In genomic region chr4:138578406-138578805, GRCm38 (mm10) we compare ENCODE assay signal across 31 mouse cellular contexts. TPM values are rescaled to one million over a fixed set of nuclear protein-coding genes. Genes with fewer than 3 reads are reported as not detected.
DNase-seq lines count a peak whose midpoint lies in the region; ATAC-seq and TF ChIP-seq lines count a peak whose summit lies in the region.
"Had no signal": no experiment of that assay in that cellular context is flagged by ENCODE, and none has a peak within 500 bp of the region (broad histone marks: within the 10 kb centered on the region; RNA-seq: fewer than 3 reads in every experiment).

No protein-coding gene starts in this region.

- no peak overlapping the region for H3K4me2 ChIP-seq in midbrain, embryonic 13.5 days (replicated peaks)
- H3K4me2 ChIP-seq: embryonic facial prominence, embryonic 13.5 days; forebrain, embryonic 12.5 days; forebrain, embryonic 15.5 days; heart, embryonic 12.5 days; heart, embryonic 15.5 days; hindbrain, embryonic 13.5 days; intestine, embryonic 15.5 days had no signal

- 0 out of 2 replicates have a peak overlapping the region, but pooled peaks have one; percentile 30 for H3K27ac ChIP-seq in limb, embryonic 10.5 days
- no peak overlapping the region for H3K27ac ChIP-seq in midbrain, embryonic 13.5 days
- H3K27ac ChIP-seq: embryonic facial prominence, embryonic 10.5 days; embryonic facial prominence, embryonic 13.5 days; forebrain, embryonic 12.5 days; forebrain, embryonic 15.5 days; heart, embryonic 15.5 days; hindbrain, embryonic 10.5 days; hindbrain, embryonic 13.5 days; intestine, embryonic 15.5 days had no signal

- TF ChIP-seq POLR2A in lung, adult 2 months (IDR thresholded peaks at IDR 0.05; ENCODE audit: borderline replicate concordance, extremely low read depth, low read depth, low read length) = no peak

- H3K4me3 ChIP-seq in lung, adult 2 months (replicated peaks; ENCODE audit: extremely low read depth, low read depth, low read length) = no peak overlapping the region
- H3K4me3 ChIP-seq in limb, embryonic 10.5 days = no peak overlapping the region
- H3K4me3 ChIP-seq in midbrain, embryonic 13.5 days (replicated peaks) = no peak overlapping the region
- H3K4me3 ChIP-seq: embryonic facial prominence, embryonic 10.5 days; embryonic facial prominence, embryonic 13.5 days; erythroblast, embryonic 14.5 days; forebrain, embryonic 12.5 days; forebrain, embryonic 15.5 days; heart, embryonic 12.5 days; heart, embryonic 15.5 days; hindbrain, embryonic 10.5 days; hindbrain, embryonic 13.5 days; intestine, embryonic 15.5 days had no signal

- H3K36me3 ChIP-seq in limb, embryonic 10.5 days = no peaks in the 10 kb centered on the region
- no peaks in the 10 kb centered on the region for H3K36me3 ChIP-seq in midbrain, embryonic 13.5 days
- H3K36me3 ChIP-seq: embryonic facial prominence, embryonic 10.5 days; embryonic facial prominence, embryonic 13.5 days; forebrain, embryonic 12.5 days; forebrain, embryonic 15.5 days; G1E; heart, embryonic 12.5 days; heart, embryonic 15.5 days; hindbrain, embryonic 10.5 days; hindbrain, embryonic 13.5 days; intestine, embryonic 15.5 days had no signal

- 56% methylated on average over 19 of the region's 19 CpGs for WGBS in lung, adult 2 months
- WGBS in limb, embryonic 10.5 days = 77% methylated on average over 19 of the region's 19 CpGs
- WGBS in midbrain, embryonic 13.5 days = 83% methylated on average over 19 of the region's 19 CpGs

- no peaks in the 10 kb centered on the region for H3K4me1 ChIP-seq in lung, adult 2 months (ENCODE audit: control insufficient read depth, insufficient read depth, low read length)
- H3K4me1 ChIP-seq in limb, embryonic 10.5 days = peaks cover 27% of the 10 kb centered on the region
- peaks cover 7% of the 10 kb centered on the region for H3K4me1 ChIP-seq in midbrain, embryonic 13.5 days (replicated peaks)
- H3K4me1 ChIP-seq: embryonic facial prominence, embryonic 13.5 days; intestine, embryonic 15.5 days had no signal

- H3K9ac ChIP-seq in midbrain, embryonic 13.5 days (replicated peaks) = no peak overlapping the region
- H3K9ac ChIP-seq: embryonic facial prominence, embryonic 13.5 days; forebrain, embryonic 12.5 days; forebrain, embryonic 15.5 days; heart, embryonic 12.5 days; heart, embryonic 15.5 days; hindbrain, embryonic 13.5 days; intestine, embryonic 15.5 days had no signal

- no peaks in the 10 kb centered on the region for H3K9me3 ChIP-seq in limb, embryonic 10.5 days (replicated peaks)
- H3K9me3 ChIP-seq in midbrain, embryonic 13.5 days = no peaks in the 10 kb centered on the region
- H3K9me3 ChIP-seq: embryonic facial prominence, embryonic 10.5 days; embryonic facial prominence, embryonic 13.5 days; forebrain, embryonic 12.5 days; forebrain, embryonic 15.5 days; heart, embryonic 12.5 days; heart, embryonic 15.5 days; hindbrain, embryonic 10.5 days; hindbrain, embryonic 13.5 days; intestine, embryonic 15.5 days had no signal

- 0 out of 2 replicates have a peak, but pooled peaks cover 7% of the 10 kb centered on the region for H3K27me3 ChIP-seq in limb, embryonic 10.5 days (ENCODE audit: low read depth, poor library complexity, severe bottlenecking)
- H3K27me3 ChIP-seq in midbrain, embryonic 13.5 days = no peaks in the 10 kb centered on the region
- H3K27me3 ChIP-seq: forebrain, embryonic 15.5 days; hindbrain, embryonic 13.5 days; intestine, embryonic 15.5 days; Patski had no signal

- no peak for TF ChIP-seq CTCF in lung, adult 2 months (IDR thresholded peaks at IDR 0.05; ENCODE audit: insufficient read depth, low read length)

- peak; percentile 6 for DNase-seq in lung, postnatal 36 days
- DNase-seq in lung, adult 2 months = no peak
- peak; percentile 83 for DNase-seq in R1 (ENCODE audit: low read depth, low spot score)
- no peak for DNase-seq in limb, embryonic 10.5 days (ENCODE audit: low spot score)
- DNase-seq in kidney, postnatal 14 days = no peak
- DNase-seq: adrenal gland, adult 2 months; adrenal gland, postnatal 14 days; B cell, adult 2 months; cerebellum, adult 11 months; cerebellum, adult 2 months; cerebellum, adult 9-11 months; cerebellum, postnatal 25 days; embryo, embryonic 11 days; gastrocnemius, postnatal 25 days; heart, adult 18-20 months; heart, postnatal 10 days; heart, postnatal 36 days had no signal

- ATAC-seq in midbrain, embryonic 13.5 days = no peak
- ATAC-seq: forebrain, embryonic 15.5 days; hindbrain, embryonic 16.5 days; intestine, embryonic 15.5 days; Patski had no signal

RNA-seq across cellular contexts. Expression of gene Vwa5b1, which starts 57.3 kb away (rescaled TPM):
- 0.09 and 0.23 TPM in 2 replicates for polyA plus RNA-seq in lung, adult 2 months (2012; rRNA removed)
- polyA plus RNA-seq in limb, embryonic 10.5 days (2016; fragmentation: Nextera tagmentation; extraction: Ambion mirVana) = 0.14 and 0.18 TPM in 2 replicates
- 0.63 and 0.82 TPM in 2 replicates for polyA plus RNA-seq in midbrain, embryonic 13.5 days (2015; fragmentation: Nextera tagmentation; extraction: Ambion mirVana)
- polyA plus RNA-seq: adrenal gland, adult 2 months; erythroblast, embryonic 14.5 days; G1E; heart, embryonic 12.5 days; heart, embryonic 15.5 days had no signal

Comparison
In these comparisons a context has a peak if more than half of its experiments do, and no peak if none do; other contexts are left out.
1. DNase-seq: peak in lung, postnatal 36 days (single experiment) and R1 (single experiment); none in lung, adult 2 months (single experiment), limb, embryonic 10.5 days (single experiment) and kidney, postnatal 14 days (single experiment).